Mouse (Mus musculus): ENCODE measurements around the gene Mrps7.
A peak's percentile ranks its signal among the peaks of the same experiment; 100 is the strongest.

Mrps7 gene

GRCm38 (mm10) chr11:115603476-115604303, at the start of gene Mrps7, which contains the start of gene Gga3:
Mrps7 (plus strand) TSS chr11:115603925.
Gga3 (minus strand) TSS chr11:115604051.
- DNase-seq (ENCODE audit: extremely low spot score, low spot score): peak; percentile 89

GRCm38 (mm10) chr11:115555717-115556116, 48.0 kb upstream of the Mrps7 start:
- no peak for DNase-seq (ENCODE audit: extremely low spot score, low spot score)

GRCm38 (mm10) chr11:115563406-115563805, 40.3 kb upstream of the Mrps7 start:
- DNase-seq (ENCODE audit: extremely low spot score, low spot score): no peak

GRCm38 (mm10) chr11:115564064-115564809, 39.5 kb upstream of the Mrps7 start, which contains the start of gene Nup85:
Nup85 (plus strand) TSS chr11:115564434.
- peak; percentile 98 for DNase-seq (ENCODE audit: extremely low spot score, low spot score)

- no peak for DNase-seq (ENCODE audit: extremely low spot score, low spot score)
These were observed 38.8 kb upstream of the Mrps7 start for GRCm38 (mm10) chr11:115564961-115565360.

- DNase-seq (ENCODE audit: extremely low spot score, low spot score): no peak
These were observed 24.6 kb upstream of the Mrps7 start for GRCm38 (mm10) chr11:115579080-115579479.

GRCm38 (mm10) chr11:115582913-115583606, 20.7 kb upstream of the Mrps7 start:
- DNase-seq (ENCODE audit: extremely low spot score, low spot score): no peak

- no peak for DNase-seq (ENCODE audit: extremely low spot score, low spot score)
These were observed 19.2 kb upstream of the Mrps7 start for GRCm38 (mm10) chr11:115584376-115585073.

- DNase-seq (ENCODE audit: extremely low spot score, low spot score): no peak
These were observed 18.1 kb upstream of the Mrps7 start for GRCm38 (mm10) chr11:115585573-115586100.

GRCm38 (mm10) chr11:115586403-115586802, 17.3 kb upstream of the Mrps7 start:
- no peak for DNase-seq (ENCODE audit: extremely low spot score, low spot score)

- no peak for DNase-seq (ENCODE audit: extremely low spot score, low spot score)
These were observed 15.7 kb upstream of the Mrps7 start for GRCm38 (mm10) chr11:115587984-115588383.

- DNase-seq (ENCODE audit: extremely low spot score, low spot score): no peak
These were observed 13.1 kb upstream of the Mrps7 start for GRCm38 (mm10) chr11:115590526-115591075.

GRCm38 (mm10) chr11:115595209-115595608, 8.5 kb upstream of the Mrps7 start:
- DNase-seq (ENCODE audit: extremely low spot score, low spot score): no peak

GRCm38 (mm10) chr11:115598309-115598708, 5.4 kb upstream of the Mrps7 start:
- DNase-seq (ENCODE audit: extremely low spot score, low spot score): no peak

- DNase-seq (ENCODE audit: extremely low spot score, low spot score): no peak
These were observed 4.0 kb upstream of the Mrps7 start for GRCm38 (mm10) chr11:115599722-115600121.

GRCm38 (mm10) chr11:115600743-115601142, 3.0 kb upstream of the Mrps7 start:
- DNase-seq (ENCODE audit: extremely low spot score, low spot score): no peak

- no peak for DNase-seq (ENCODE audit: extremely low spot score, low spot score)
These were observed 2.6 kb upstream of the Mrps7 start for GRCm38 (mm10) chr11:115601174-115601573.

GRCm38 (mm10) chr11:115603128-115603475, 623 bp upstream of the Mrps7 start:
- no peak for DNase-seq (ENCODE audit: extremely low spot score, low spot score)

- no peak for DNase-seq (ENCODE audit: extremely low spot score, low spot score)
These were observed 575 bp downstream of the Mrps7 start for GRCm38 (mm10) chr11:115604304-115604696.

- DNase-seq (ENCODE audit: extremely low spot score, low spot score): no peak
These were observed 3.0 kb downstream of the Mrps7 start for GRCm38 (mm10) chr11:115606733-115607132.
